Mouse (Mus musculus): ENCODE data around the gene Rab9b. TPM values are rescaled to one million over a fixed set of nuclear protein-coding genes. Genes with fewer than 3 reads are reported as not detected.
A peak's percentile ranks its signal among the peaks of the same experiment; 100 is the strongest.

Gene Rab9b
- total RNA-seq (2021): under 1 TPM; 0.08 to 0.20 TPM

DNA sequence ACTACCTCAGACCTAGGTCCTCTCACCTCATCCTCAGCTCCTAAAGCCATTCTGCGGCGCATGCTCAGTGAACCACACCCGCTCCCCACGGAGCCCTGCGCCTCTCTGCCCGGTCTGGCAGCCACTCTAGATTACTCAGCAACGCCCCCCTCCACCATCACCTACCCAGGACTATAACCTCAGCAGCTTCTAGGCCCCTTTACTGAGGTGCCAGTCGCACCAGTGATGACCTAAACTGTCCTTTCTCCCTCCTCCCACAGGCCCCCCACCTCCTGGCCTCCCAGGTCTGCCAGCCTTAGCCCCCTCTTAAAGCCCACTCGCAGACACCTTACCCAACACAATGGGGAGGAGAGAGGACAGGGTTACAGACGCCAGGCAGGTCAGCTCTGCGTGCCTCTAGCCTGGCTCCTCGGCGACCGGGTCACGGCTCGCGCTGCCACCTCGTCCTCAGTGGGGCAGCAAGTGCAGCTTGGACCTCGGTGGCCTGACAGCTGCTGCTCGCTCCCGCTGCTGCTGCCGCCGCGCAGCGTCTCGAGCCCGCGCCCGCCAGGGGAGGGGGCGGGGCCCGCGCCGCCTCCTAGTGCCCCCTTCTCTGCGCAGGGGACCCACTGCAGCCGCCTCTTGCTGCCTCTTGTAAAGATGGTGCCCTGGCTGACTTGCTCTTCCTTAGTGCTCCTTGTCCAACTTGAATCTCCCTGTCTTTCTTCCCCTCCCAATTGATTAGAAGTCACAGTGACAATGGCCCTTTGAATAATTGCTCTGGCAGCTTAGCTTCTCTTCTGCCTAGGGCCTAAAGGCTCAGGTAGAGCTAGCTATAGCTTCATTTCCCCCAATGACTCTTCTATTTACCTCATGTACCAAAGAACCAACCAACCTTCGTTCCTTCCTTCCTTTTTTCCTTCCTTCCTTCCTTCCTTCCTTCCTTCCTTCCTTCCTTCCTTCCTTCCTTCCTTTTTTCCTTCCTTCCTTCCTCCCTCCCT is at the start of gene Rab9b:
Gene Rab9b, minus strand, starts transcription at position 695 of the 980 bp plus-strand sequence.
- intact Hi-C loops (cut with DNase I): no loop called here
- DNase-seq (ENCODE audit: low spot score): no peak

DNA sequence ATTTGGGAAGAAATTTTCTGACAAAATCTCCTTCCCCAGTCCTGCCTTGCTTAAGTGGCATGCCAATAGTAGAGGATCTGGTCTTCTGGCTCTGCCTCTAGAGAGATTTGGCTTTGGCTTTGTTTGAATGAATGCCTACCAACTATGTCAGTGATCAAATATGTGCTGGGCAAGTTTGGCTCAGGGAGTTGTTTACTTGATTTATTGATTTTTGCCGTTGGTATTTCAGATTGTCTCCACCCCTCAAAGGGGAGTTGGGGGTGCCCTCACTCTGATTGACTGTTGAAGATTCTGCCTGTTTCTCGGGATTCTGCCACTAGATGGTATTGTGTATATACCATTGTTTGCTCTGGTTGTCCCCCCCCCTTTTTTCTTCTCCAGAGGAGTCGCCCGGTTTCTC is 35.8 kb upstream of the Rab9b start:
- DNase-seq (ENCODE audit: low spot score): no peak
- intact Hi-C loops (cut with DNase I): no loop called here

DNA sequence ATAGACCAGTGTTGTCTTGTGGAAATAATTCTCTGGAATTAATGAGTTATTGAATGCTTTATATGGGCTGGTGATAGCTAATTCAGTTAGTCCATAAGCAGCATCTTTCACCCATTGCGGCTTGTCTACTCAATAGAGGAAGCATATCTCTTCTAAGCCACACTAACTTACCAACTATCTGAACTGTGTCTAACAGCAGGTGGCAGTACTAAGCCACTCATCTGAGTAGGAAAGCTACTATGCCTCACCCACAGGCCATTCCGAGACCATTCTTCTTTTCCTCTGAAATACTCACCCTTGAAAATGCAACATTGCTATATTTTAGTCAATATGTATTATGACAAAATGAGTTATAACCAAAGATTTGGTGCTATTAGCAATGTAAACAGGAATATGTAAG is 27.2 kb upstream of the Rab9b start:
- intact Hi-C loops (cut with DNase I): no loop called here

GRCm38 (mm10) chrX:136850300-136850699 is 18.3 kb downstream of the Rab9b start:
- intact Hi-C loops (cut with DNase I): no loop called here
- DNase-seq (ENCODE audit: low spot score): no peak

More for the DNA sequence above, 27.2 kb upstream of the Rab9b start:
- DNase-seq (ENCODE audit: low spot score): no peak

DNA sequence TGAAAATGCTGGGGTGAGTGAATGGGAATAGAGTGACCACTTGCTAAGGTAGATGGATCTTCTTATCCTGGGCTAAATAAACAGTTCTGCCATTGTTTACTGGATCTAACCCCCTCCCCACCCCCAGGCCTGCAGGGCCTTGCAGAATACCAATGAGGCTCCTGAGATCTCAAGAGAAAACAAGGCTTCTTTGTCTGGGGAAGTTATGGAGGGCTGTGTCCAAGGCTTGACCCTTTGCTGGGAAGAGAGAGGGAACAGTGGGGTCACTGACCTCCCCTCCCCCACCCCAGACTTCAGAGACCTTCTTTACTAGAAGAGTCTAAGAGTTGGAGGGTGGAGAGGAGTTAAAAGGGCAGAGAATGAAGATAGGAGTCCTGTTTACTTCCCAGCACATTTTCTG is 39.9 kb downstream of the Rab9b start:
- intact Hi-C loops (cut with DNase I): no loop called here
- no peak for DNase-seq (ENCODE audit: low spot score)

GRCm38 (mm10) chrX:136825016-136825415 is 43.5 kb downstream of the Rab9b start:
- no peak for DNase-seq (ENCODE audit: low spot score)
- intact Hi-C loops (cut with DNase I): no loop called here

DNA sequence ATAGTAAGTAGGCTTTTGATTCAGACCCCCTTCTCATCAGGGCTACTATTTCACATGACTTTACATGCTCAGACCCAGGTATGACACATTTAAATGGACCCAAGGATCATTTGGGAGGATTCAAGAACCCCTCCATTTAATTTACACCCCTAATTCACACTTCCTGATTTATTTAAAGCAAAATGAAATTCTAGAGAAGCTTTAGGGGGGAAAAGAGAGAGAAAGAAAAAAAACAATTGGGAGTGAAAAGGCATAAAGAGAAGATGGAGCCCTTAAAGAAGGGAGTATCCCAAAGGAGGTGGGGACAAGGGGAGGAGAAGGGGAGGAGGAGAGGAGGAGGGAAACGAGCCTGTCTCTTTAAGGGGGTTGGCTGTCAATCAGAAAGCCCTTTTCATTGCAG is 46.2 kb downstream of the Rab9b start, which contains the start of gene Plp1:
Gene Plp1, plus strand, starts transcription at position 301 of the 400 bp plus-strand sequence.
- no peak for DNase-seq (ENCODE audit: low spot score)
- intact Hi-C loops (cut with DNase I): loop anchor here (5.0 kb wide), 3 partner anchors 60 to 200 kb away; no protein-coding TSS in a partner anchor

GRCm38 (mm10) chrX:136820250-136820649 is 48.3 kb downstream of the Rab9b start:
- no peak for DNase-seq (ENCODE audit: low spot score)
- intact Hi-C loops (cut with DNase I): loop anchor here (5.0 kb wide), 3 partner anchors 58 to 198 kb away; no protein-coding TSS in a partner anchor

- DNase-seq (ENCODE audit: low spot score): peak; percentile 6
- intact Hi-C loops (cut with DNase I): loop anchor here (5.0 kb wide), 3 partner anchors 57 to 197 kb away; no protein-coding TSS in a partner anchor
These were observed 48.8 kb downstream of the Rab9b start for GRCm38 (mm10) chrX:136819752-136820151.

Other genes with a start within 250 kb of the Rab9b start
- gene Tceal1, start 160.8 kb downstream of the Rab9b start, total RNA-seq (2021): 1 to 10 TPM; 3.7 to 4.6 TPM
- gene Morf4l2, start 125.1 kb downstream of the Rab9b start, total RNA-seq (2021): 100 to 1,000 TPM in 1 of 2 experiments, 10 to 100 TPM in 1; 89.8 to 107 TPM
- gene Glra4, start 88.6 kb downstream of the Rab9b start, total RNA-seq (2021): not detected
- 1 to 10 TPM; 3.0 to 3.6 TPM for gene Plp1, start 46.1 kb downstream of the Rab9b start, total RNA-seq (2021)
- gene H2bfm, start 58.6 kb upstream of the Rab9b start, total RNA-seq (2021): not detected
- gene Tmsb15b2, start 106.7 kb upstream of the Rab9b start, total RNA-seq (2021): 1 to 10 TPM in 1 of 2 experiments, not detected in 1; 2.9 TPM
- not detected for gene Tmsb15l, start 108.1 kb upstream of the Rab9b start, total RNA-seq (2021)
- gene Tmsb15b1, start 108.1 kb upstream of the Rab9b start, total RNA-seq (2021): 1 to 10 TPM in 1 of 2 experiments, not detected in 1; 1.2 TPM
- not detected for gene Zcchc18, start 124.4 kb upstream of the Rab9b start, total RNA-seq (2021)
- 1 to 10 TPM; 2.3 to 4.7 TPM for gene Slc25a53, start 169.5 kb upstream of the Rab9b start, total RNA-seq (2021)
- gene Fam199x, start 180.8 kb upstream of the Rab9b start, total RNA-seq (2021): 1 to 10 TPM; 4.1 to 4.4 TPM